Mouse (Mus musculus) lung, postnatal 0 days (tissue): Measurements from ENCODE around the gene Rragd.

Experiments used
- CTCF ChIP-seq: IDR thresholded peaks from 2 replicates; pipeline ENCODE4 v1.5.1; 2016; ENCODE audit warnings: antibody characterized with exemption, mild to moderate bottlenecking
- EP300 ChIP-seq: IDR thresholded peaks from 2 replicates; pipeline ENCODE4 v1.6.1; 2016; ENCODE audit warnings: antibody characterized with exemption, mild to moderate bottlenecking, control low read depth

- TF ChIP-seq CTCF (no peak), EP300 (no peak)
Observed at GRCm38 (mm10) chr4:32998996-32999395, 16.2 kb downstream of the Rragd start.
